Mouse (Mus musculus): ENCODE results near the gene Lrrc17. TPM values are rescaled to one million over a fixed set of nuclear protein-coding genes. Genes with fewer than 3 reads are reported as not detected.

The Lrrc17 gene
- total and polyA plus RNA-seq, 3 experiments, result not detected

GRCm38 (mm10) chr5:21588220-21588619, 44.9 kb downstream of the Lrrc17 start:
- dilution Hi-C loops (cut with MboI; ENCODE audit: extremely low pct_ligation_motif_present, extremely low pct_unique_long_range_greater_than_20kb, low sequenced_read_pairs), result no loop called here

GRCm38 (mm10) chr5:21592106-21592505, 48.7 kb downstream of the Lrrc17 start:
- H3K27ac ChIP-seq (ENCODE audit: insufficient read depth, low read depth), result no peak overlapping the region
- dilution Hi-C loops (cut with MboI; ENCODE audit: extremely low pct_ligation_motif_present, extremely low pct_unique_long_range_greater_than_20kb, low sequenced_read_pairs), result no loop called here

More at GRCm38 (mm10) chr5:21588220-21588619, 44.9 kb downstream of the Lrrc17 start:
- TF ChIP-seq MAZ (IDR thresholded peaks at IDR 0.05; ENCODE audit: low read depth, low read length) (no peak), ZC3H11A (IDR thresholded peaks at IDR 0.05; ENCODE audit: low read depth, low read length) (no peak), CHD2 (IDR thresholded peaks at IDR 0.05; ENCODE audit: low read length) (no peak), E2F4 (IDR thresholded peaks at IDR 0.05; ENCODE audit: insufficient replicate concordance, low read depth, low read length) (no peak)
- Histone ChIP-seq H3K4me2 (ENCODE audit: insufficient read depth, low read depth, poor library complexity, severe bottlenecking) (no peak overlapping the region), H3K27me3 (replicated peaks) (no peaks in the 10 kb centered on the region), H3K4me1 (ENCODE audit: control insufficient read depth in 1 of 2, insufficient read depth in 2 of 2) (no peaks in the 10 kb centered on the region), H3K36me3 (replicated peaks in 1 of 2; ENCODE audit: control insufficient read depth in 1 of 2, insufficient read depth in 1 of 2, low read length in 1 of 2) (no peaks in the 10 kb centered on the region), H3K4me3 (replicated peaks in 1 of 3; ENCODE audit: low read depth in 2 of 3, low read length in 2 of 3, poor library complexity in 1 of 3) (no peak overlapping the region), H3K27ac (ENCODE audit: insufficient read depth, low read depth) (no peak overlapping the region), H3K9me3 (replicated peaks; ENCODE audit: low read length) (no peaks in the 10 kb centered on the region), H3K9ac (ENCODE audit: insufficient read depth, low read depth) (no peak overlapping the region), H3K79me2 (replicated peaks; ENCODE audit: control insufficient read depth, extremely low read depth, insufficient read depth, poor library complexity, severe bottlenecking) (no peaks in the 10 kb centered on the region)
- DNase-seq (ENCODE audit: extremely low read depth), result no peak
- in situ Hi-C loops (cut with MboI; ENCODE audit: low pct_ligation_motif_present, low pct_unique_long_range_greater_than_20kb, low sequenced_read_pairs), result loop anchor here (5.0 to 10.0 kb wide), 2 partner anchors 161 to 323 kb away; no protein-coding TSS in a partner anchor

GRCm38 (mm10) chr5:21593201-21593709, 49.9 kb downstream of the Lrrc17 start:
- DNase-seq (ENCODE audit: extremely low read depth), result no peak
- H3K9me3 ChIP-seq (replicated peaks; ENCODE audit: low read length), result no peaks in the 10 kb centered on the region
- H3K4me3 ChIP-seq (replicated peaks in 1 of 3; ENCODE audit: low read depth in 2 of 3, low read length in 2 of 3, poor library complexity in 1 of 3), result no peak overlapping the region
- H3K27ac ChIP-seq (ENCODE audit: insufficient read depth, low read depth), result no peak overlapping the region
- H3K79me2 ChIP-seq (replicated peaks; ENCODE audit: control insufficient read depth, extremely low read depth, insufficient read depth, poor library complexity, severe bottlenecking), result no peaks in the 10 kb centered on the region
- TF ChIP-seq MAZ (IDR thresholded peaks at IDR 0.05; ENCODE audit: low read depth, low read length) (no peak), RAD21 (IDR thresholded peaks at IDR 0.05; ENCODE audit: low read depth, low read length) (no peak), PAX5 (IDR thresholded peaks at IDR 0.05; ENCODE audit: low read length) (no peak), SMC3 (IDR thresholded peaks at IDR 0.05; ENCODE audit: low read depth, low read length) (no peak), NRF1 (IDR thresholded peaks at IDR 0.05; ENCODE audit: low read depth, low read length) (no peak), MEF2A (IDR thresholded peaks at IDR 0.05; ENCODE audit: borderline replicate concordance, low read depth, low read length) (no peak), TCF12 (IDR thresholded peaks at IDR 0.05; ENCODE audit: low read depth, low read length) (no peak), UBTF (IDR thresholded peaks at IDR 0.05; ENCODE audit: low read depth, low read length) (no peak), IRF4 (IDR thresholded peaks at IDR 0.05; ENCODE audit: low read depth, low read length) (no peak), MAX (IDR thresholded peaks at IDR 0.05; ENCODE audit: low read length) (no peak), ZMIZ1 (IDR thresholded peaks at IDR 0.05; ENCODE audit: low read depth, low read length) (no peak), ZKSCAN1 (IDR thresholded peaks at IDR 0.05; ENCODE audit: borderline replicate concordance, low read depth, low read length) (no peak), GABPA (IDR thresholded peaks at IDR 0.05; ENCODE audit: insufficient replicate concordance, low read depth, low read length) (no peak), BHLHE40 (IDR thresholded peaks at IDR 0.05; ENCODE audit: low read depth, low read length) (no peak), NELFE (IDR thresholded peaks at IDR 0.05; ENCODE audit: low read depth, low read length) (no peak), EP300 (IDR thresholded peaks at IDR 0.05; ENCODE audit: low read length) (no peak)
- H3K36me3 ChIP-seq (replicated peaks in 1 of 2; ENCODE audit: control insufficient read depth in 1 of 2, insufficient read depth in 1 of 2, low read length in 1 of 2), result no peaks in the 10 kb centered on the region
- in situ Hi-C loops (cut with MboI; ENCODE audit: low pct_ligation_motif_present, low pct_unique_long_range_greater_than_20kb, low sequenced_read_pairs) (loop anchor here (10.0 kb wide), 1 partner anchor 308 kb away; no protein-coding TSS in a partner anchor), dilution Hi-C loops (cut with MboI; ENCODE audit: extremely low pct_ligation_motif_present, extremely low pct_unique_long_range_greater_than_20kb, low sequenced_read_pairs) (no loop called here)
- no peaks in the 10 kb centered on the region for H3K4me1 ChIP-seq (ENCODE audit: control insufficient read depth in 1 of 2, insufficient read depth in 2 of 2)
- no peak overlapping the region for H3K4me2 ChIP-seq (ENCODE audit: insufficient read depth, low read depth, poor library complexity, severe bottlenecking)
- no peaks in the 10 kb centered on the region for H3K27me3 ChIP-seq (replicated peaks)
- H3K9ac ChIP-seq (ENCODE audit: insufficient read depth, low read depth), result no peak overlapping the region

More at GRCm38 (mm10) chr5:21592106-21592505, 48.7 kb downstream of the Lrrc17 start:
- no peak overlapping the region for H3K4me3 ChIP-seq (replicated peaks in 1 of 3; ENCODE audit: low read depth in 2 of 3, low read length in 2 of 3, poor library complexity in 1 of 3)
- no peaks in the 10 kb centered on the region for H3K79me2 ChIP-seq (replicated peaks; ENCODE audit: control insufficient read depth, extremely low read depth, insufficient read depth, poor library complexity, severe bottlenecking)
- DNase-seq (ENCODE audit: extremely low read depth), result no peak
- H3K4me1 ChIP-seq (ENCODE audit: control insufficient read depth in 1 of 2, insufficient read depth in 2 of 2), result no peaks in the 10 kb centered on the region
- no peaks in the 10 kb centered on the region for H3K9me3 ChIP-seq (replicated peaks; ENCODE audit: low read length)
- in situ Hi-C loops (cut with MboI; ENCODE audit: low pct_ligation_motif_present, low pct_unique_long_range_greater_than_20kb, low sequenced_read_pairs), result loop anchor here (10.0 kb wide), 1 partner anchor 307 kb away; no protein-coding TSS in a partner anchor
- no peak overlapping the region for H3K9ac ChIP-seq (ENCODE audit: insufficient read depth, low read depth)
- TF ChIP-seq EP300 (IDR thresholded peaks at IDR 0.05; ENCODE audit: low read length), result no peak
- TF ChIP-seq ZC3H11A (IDR thresholded peaks at IDR 0.05; ENCODE audit: low read depth, low read length), result no peak
- no peak for TF ChIP-seq RCOR1 (conservative IDR thresholded peaks at IDR 0.05; ENCODE audit: low read depth, low read length)
- TF ChIP-seq RAD21 (IDR thresholded peaks at IDR 0.05; ENCODE audit: low read depth, low read length), result no peak
- TF ChIP-seq ETS1 (conservative IDR thresholded peaks at IDR 0.05; ENCODE audit: low read depth, low read length), result no peak
- TF ChIP-seq CHD2 (IDR thresholded peaks at IDR 0.05; ENCODE audit: low read length), result no peak
- no peak for TF ChIP-seq MEF2A (IDR thresholded peaks at IDR 0.05; ENCODE audit: borderline replicate concordance, low read depth, low read length)
- no peak for TF ChIP-seq BHLHE40 (IDR thresholded peaks at IDR 0.05; ENCODE audit: low read depth, low read length)
- no peak for TF ChIP-seq KAT2A (IDR thresholded peaks at IDR 0.05; ENCODE audit: insufficient replicate concordance, low read length)
- TF ChIP-seq USF2 (conservative IDR thresholded peaks at IDR 0.05; ENCODE audit: low read depth, low read length), result no peak
- no peak for TF ChIP-seq MAZ (IDR thresholded peaks at IDR 0.05; ENCODE audit: low read depth, low read length)
- no peak for TF ChIP-seq USF1 (IDR thresholded peaks at IDR 0.05; ENCODE audit: low read depth, low read length)
- no peak for TF ChIP-seq ZNF384 (IDR thresholded peaks at IDR 0.05; ENCODE audit: low read depth, low read length)
- no peak for TF ChIP-seq JUN (IDR thresholded peaks at IDR 0.05; ENCODE audit: insufficient read depth, low read depth, low read length)
- TF ChIP-seq SIN3A (IDR thresholded peaks at IDR 0.05; ENCODE audit: low read length), result no peak
- TF ChIP-seq HCFC1 (IDR thresholded peaks at IDR 0.05; ENCODE audit: low read depth, low read length), result no peak
- no peaks in the 10 kb centered on the region for H3K36me3 ChIP-seq (replicated peaks in 1 of 2; ENCODE audit: control insufficient read depth in 1 of 2, insufficient read depth in 1 of 2, low read length in 1 of 2)
- H3K27me3 ChIP-seq (replicated peaks), result no peaks in the 10 kb centered on the region
- no peak overlapping the region for H3K4me2 ChIP-seq (ENCODE audit: insufficient read depth, low read depth, poor library complexity, severe bottlenecking)

Measured in CH12.LX (cell line).